Comparison of ENCODE assay signal across 7 mouse cellular contexts in the genomic region with DNA sequence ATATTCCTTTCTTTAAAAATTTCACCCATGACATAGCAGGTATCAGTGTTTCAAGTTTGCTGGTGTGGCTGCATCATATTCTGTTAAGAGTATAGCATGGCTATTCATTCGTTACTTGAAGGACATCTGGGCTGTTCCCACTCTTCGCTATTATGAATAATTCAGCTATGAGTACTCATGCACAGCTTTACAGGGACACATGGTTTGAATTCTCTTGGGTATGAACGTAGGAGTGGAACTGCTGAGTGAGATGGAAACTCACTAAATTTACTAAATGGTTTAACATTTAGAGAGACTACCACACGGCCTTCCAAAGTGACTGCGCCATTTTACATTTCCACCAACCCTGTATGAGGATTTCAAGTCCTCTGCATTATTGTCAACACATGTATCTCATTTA.
"Had no signal": no experiment of that assay in that cellular context is flagged by ENCODE, and none has a peak within 500 bp of the region (broad histone marks: within the 10 kb centered on the region; RNA-seq: fewer than 3 reads in every experiment).

No protein-coding gene starts in this region.

- DNase-seq: kidney, adult 18-20 months; kidney, postnatal 10 days; kidney, postnatal 4 days; lung, adult 2 months; lung, postnatal 36 days; right cerebral cortex, postnatal 25 days; thymus, postnatal 14 days had no signal
